Mouse (Mus musculus): ENCODE results near the gene Dnaaf1. TPM values are rescaled to one million over a fixed set of nuclear protein-coding genes. Genes with fewer than 3 reads are reported as not detected.

Dnaaf1 gene
- not detected in 2 replicates for total RNA-seq (2017)

DNA sequence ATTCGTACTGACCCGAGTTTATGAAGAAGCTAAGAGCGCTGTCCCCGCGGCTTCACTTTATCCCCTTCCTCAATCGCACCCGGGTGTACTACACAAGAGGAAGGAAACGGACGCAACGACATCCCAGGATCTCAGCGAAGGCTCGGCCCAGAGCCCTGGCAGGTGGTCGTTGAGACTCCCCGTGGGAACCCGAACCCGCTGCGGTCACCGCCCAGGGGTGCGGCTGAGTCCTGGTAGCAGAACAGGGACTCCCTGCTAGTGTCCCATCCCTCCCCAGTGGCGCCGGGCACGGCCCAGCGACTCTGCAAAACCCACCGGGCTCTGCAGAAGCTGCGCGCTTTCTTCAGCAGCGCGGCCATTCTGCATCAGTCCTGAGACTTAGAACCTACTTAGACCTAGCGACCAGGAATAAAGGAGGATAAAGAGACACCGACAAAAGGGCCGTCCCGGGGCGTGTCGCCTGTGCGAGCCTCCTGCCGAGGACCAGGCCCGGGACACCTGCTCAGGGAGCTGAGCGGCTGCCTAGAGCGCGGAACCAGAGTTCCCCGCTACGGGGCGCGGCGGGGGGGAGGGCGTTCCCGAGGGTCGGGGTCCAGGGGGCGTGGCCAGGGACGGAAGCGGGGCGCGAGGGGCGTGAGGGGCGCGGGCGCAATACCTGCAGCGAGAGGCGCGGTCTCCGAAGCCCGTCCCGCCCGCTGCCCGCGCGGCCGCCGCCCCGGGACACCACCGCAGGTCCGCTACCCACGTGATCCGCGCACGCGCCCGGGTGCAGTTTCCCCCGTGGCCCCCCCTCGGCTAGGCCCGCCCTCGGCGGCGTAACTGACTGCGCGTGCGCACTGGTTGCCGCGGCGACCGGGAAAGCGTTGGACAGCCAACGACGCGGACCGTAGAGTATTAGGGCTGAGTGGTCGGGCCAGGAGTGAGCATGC lies at the start of gene Dnaaf1, which contains the start of gene Hsdl1:
Gene Dnaaf1, plus strand, starts transcription at position 799 of the 929 bp plus-strand sequence.
Gene Hsdl1, minus strand, starts transcription at position 747 of the 929 bp plus-strand sequence.
- peak; percentile 50 for ATAC-seq (ENCODE audit: extremely low read depth, insufficient number of reproducible peaks, low FRiP score, poor library complexity, severe bottlenecking)

DNA sequence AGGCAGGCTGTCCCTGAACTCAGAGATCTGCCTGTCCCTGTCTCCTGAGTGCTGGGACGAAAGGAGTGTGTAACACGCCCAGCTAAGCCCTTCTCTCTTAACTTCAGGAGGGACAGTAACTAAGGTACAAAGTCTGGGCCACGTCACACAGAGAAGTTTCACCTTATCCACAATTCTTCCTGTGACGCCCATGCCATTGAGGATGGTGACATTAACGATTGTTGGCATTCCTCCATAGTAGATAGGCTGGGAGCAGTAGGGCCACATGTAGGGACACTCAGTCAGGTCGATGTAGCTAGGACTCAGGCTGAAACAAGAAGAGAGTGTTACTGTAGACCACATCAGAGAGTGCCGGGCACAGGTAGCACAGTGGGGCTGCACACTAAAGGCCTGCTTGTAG lies 46.3 kb upstream of the Dnaaf1 start:
- no peak for ATAC-seq (ENCODE audit: extremely low read depth, insufficient number of reproducible peaks, low FRiP score, poor library complexity, severe bottlenecking)

DNA sequence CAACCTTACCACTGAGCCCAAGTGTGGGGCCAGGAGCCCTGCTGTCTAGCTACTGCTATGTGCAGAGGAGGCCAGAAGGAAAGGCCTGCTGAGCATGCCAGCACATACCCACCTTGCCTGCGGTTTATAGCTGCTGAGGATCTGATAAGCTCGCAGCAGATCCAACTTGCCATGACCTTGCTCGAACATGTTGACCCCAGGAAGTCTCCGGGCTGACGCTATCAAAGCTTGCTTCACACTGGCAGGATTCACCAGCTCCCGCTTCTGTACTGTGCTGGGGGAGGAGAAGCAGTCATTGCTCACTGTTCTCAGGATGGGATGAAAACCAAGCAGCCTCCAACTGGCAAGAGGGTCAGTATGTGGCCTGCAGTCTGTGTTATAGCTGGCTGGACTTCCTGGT lies 44.1 kb upstream of the Dnaaf1 start:
- no peak for ATAC-seq (ENCODE audit: extremely low read depth, insufficient number of reproducible peaks, low FRiP score, poor library complexity, severe bottlenecking)

- no peak for ATAC-seq (ENCODE audit: extremely low read depth, insufficient number of reproducible peaks, low FRiP score, poor library complexity, severe bottlenecking)
Observed at GRCm38 (mm10) chr8:119531397-119531796, 43.6 kb upstream of the Dnaaf1 start.

GRCm38 (mm10) chr8:119531973-119532372 lies 43.1 kb upstream of the Dnaaf1 start:
- ATAC-seq (ENCODE audit: extremely low read depth, insufficient number of reproducible peaks, low FRiP score, poor library complexity, severe bottlenecking), result no peak

DNA sequence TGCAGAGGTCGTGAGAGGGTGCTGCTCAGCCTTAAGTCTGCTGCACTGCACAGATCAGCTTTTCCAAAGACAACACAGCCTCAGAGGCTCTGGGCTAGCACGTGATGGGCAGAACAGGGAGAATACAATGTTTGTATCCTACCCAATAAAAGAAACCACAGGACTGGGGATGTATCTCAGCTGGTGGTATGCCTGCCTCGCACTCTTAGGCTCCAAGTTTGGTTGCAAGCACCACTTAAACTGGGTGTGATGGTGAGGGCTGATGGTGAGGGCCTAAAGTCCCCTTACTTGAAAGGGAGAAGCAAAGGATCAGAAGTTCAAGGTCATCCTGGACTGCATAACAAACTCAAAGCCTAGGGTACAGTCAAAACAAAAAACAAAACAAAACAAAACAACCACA lies 30.4 kb upstream of the Dnaaf1 start:
- no peak for ATAC-seq (ENCODE audit: extremely low read depth, insufficient number of reproducible peaks, low FRiP score, poor library complexity, severe bottlenecking)

GRCm38 (mm10) chr8:119545180-119545579 lies 29.9 kb upstream of the Dnaaf1 start:
- no peak for ATAC-seq (ENCODE audit: extremely low read depth, insufficient number of reproducible peaks, low FRiP score, poor library complexity, severe bottlenecking)

DNA sequence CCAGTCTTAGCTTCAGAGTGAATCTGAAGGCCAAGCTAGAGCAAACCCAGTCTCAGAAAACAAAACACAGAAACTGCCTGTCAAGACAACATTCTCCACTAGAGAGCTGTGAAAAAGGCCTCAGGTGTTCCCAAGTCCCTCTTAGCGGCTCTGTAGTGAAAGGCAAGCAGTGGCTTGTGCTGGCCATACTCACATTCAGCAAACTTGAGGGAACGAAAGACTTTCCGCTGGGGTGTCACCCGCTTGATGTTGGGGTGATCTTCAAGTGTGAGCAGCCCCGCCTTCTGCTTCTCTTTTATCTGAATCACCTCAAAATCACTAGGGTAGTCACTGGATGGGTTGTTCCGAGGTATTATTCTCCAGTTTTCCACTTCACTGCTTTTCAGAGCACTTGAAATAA lies 29.2 kb upstream of the Dnaaf1 start:
- no peak for ATAC-seq (ENCODE audit: extremely low read depth, insufficient number of reproducible peaks, low FRiP score, poor library complexity, severe bottlenecking)

DNA sequence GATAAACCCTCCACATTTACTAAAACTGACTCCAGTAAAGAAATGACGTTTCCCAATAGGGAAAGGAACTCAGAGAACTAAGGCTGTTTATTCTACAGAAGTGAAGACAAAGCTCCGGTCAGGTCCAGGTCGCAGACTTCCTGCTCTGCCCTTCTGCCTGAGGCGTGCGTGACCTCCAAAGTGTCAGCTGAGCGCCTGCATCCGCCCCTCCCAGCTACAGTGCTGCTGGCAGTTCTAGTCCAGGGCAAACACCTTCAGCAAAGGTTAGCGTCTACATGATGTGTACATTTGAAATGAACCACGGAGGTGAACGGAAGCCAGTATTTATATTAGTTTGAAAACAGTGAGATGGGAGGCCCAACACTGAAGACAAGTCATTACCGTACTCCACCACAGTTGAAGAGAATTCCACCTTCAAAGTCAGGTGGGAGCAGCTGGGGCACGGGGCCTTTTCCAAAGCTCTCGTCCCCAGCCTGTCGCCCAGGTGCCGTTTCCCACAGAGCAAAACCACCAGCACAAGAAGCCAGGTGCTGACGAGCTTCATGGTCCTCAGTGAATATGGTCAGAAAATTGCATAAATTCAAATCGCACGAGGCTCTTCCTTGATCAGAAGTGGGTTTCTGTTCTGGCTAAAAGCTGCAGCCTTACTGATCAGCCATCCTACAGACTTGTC lies 27.9 kb upstream of the Dnaaf1 start:
- ATAC-seq (ENCODE audit: extremely low read depth, insufficient number of reproducible peaks, low FRiP score, poor library complexity, severe bottlenecking), result no peak

DNA sequence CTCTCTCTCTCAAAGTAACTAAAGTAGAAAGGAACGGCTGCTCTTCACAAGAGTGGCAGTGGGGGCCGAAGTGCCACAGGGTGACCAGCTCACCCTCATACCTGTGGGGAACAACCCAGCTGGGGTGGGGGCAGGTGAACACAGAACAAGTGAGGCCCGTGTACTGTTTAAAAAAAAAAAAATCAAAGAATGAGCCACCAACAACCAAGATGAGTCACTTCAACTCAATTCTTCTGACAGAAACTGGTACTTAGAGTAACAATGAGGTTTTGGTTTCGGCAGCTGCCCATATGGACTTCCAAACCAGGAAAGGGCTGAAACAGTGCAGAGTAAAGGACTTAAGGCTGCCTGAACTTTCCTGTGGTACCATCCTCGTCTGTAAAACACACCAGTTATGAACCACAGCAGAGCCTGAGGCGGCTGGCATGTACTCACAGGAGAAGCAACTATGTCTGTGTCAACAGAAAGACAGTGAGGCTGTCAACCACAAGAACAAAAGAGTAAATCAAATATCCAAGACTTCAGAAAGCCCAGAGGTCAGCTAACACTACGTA lies 26.4 kb upstream of the Dnaaf1 start:
- no peak for ATAC-seq (ENCODE audit: extremely low read depth, insufficient number of reproducible peaks, low FRiP score, poor library complexity, severe bottlenecking)

GRCm38 (mm10) chr8:119552967-119553366 lies 22.1 kb upstream of the Dnaaf1 start:
- ATAC-seq (ENCODE audit: extremely low read depth, insufficient number of reproducible peaks, low FRiP score, poor library complexity, severe bottlenecking), result no peak

DNA sequence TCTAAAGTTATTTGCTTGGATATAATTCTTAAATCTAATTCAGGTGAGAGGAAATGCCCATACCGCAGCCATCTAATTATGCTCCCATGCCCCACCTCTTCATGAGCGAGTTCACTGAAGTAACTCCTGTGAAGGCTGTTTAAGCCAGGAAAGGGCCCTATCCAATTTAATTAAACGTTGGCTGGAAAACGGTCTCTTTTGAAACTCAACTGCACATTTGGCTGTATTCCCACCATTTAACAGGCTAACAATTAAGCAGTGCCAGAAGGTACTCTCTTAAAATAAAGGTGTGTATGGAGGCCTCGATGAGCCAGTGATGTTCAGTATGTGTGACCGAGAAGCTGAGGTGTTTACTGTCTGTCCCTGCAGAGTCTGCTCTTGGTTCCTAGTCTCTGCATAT lies 19.2 kb upstream of the Dnaaf1 start:
- ATAC-seq (ENCODE audit: extremely low read depth, insufficient number of reproducible peaks, low FRiP score, poor library complexity, severe bottlenecking), result no peak

- ATAC-seq (ENCODE audit: extremely low read depth, insufficient number of reproducible peaks, low FRiP score, poor library complexity, severe bottlenecking), result no peak
Observed at GRCm38 (mm10) chr8:119557132-119557531, 17.9 kb upstream of the Dnaaf1 start.

- peak; percentile 43; the same call in 1 of the 2 replicates for ATAC-seq (ENCODE audit: extremely low read depth, insufficient number of reproducible peaks, low FRiP score, poor library complexity, severe bottlenecking)
Observed at GRCm38 (mm10) chr8:119557821-119558602, 17.0 kb upstream of the Dnaaf1 start.

DNA sequence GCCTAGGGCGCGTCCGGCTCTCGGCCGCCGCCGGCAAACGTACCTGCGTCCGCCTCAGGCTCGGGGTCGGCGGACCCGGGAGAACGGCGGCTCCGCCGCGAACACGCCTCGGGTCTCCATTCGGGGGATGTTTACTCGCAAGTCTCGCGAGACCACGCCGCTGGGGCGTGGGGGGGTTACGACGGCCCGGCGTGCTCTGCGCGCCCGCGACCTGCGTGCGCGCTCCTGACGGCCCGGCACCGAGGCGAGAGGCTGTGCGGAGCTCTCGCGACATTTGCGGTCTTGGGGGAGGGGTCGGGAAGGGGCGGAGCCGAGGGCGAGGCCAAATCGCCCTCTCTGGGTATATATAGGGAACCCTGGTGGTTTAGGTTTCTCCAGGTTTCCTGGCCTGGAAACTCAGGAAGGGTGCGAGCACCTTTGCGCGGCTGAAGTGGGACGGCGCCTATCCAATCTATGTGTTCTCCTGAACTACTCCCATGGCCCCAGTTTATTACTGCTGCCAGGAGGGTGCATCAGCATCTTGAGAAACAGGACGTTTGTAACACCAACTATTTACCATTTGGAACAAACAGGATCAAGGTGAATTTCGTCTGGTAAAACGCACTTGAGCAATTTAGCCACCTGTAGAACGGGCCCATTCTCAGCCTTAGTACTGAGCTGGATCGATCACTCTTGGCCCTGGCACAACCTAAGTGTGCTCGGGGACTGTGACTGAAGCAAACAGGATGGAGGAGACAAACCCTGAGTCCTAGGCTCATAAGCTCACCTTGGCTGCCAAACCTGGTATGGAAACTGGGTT lies 16.2 kb upstream of the Dnaaf1 start, which contains the start of gene Mbtps1:
Gene Mbtps1, minus strand, starts transcription at position 133 of the 799 bp plus-strand sequence.
- peak; percentile 93 for ATAC-seq (ENCODE audit: extremely low read depth, insufficient number of reproducible peaks, low FRiP score, poor library complexity, severe bottlenecking)

DNA sequence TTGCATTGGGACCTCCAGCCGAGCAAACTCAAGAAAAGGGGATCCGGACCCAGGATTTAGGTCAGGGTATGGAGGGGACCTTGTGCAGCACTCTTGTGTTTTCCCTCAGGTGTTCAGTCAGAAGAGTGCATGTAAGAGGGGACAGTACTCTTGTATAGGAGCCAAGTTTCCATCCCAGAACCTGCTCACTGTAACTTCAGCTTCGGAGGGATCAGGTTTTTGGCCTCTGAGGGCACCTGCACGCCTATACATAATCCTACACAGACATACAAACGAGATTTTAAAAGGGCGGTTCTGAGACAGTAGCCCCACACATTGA lies 15.7 kb upstream of the Dnaaf1 start:
- no peak for ATAC-seq (ENCODE audit: extremely low read depth, insufficient number of reproducible peaks, low FRiP score, poor library complexity, severe bottlenecking)

- peak; percentile 60 for ATAC-seq (ENCODE audit: extremely low read depth, insufficient number of reproducible peaks, low FRiP score, poor library complexity, severe bottlenecking)
Observed at GRCm38 (mm10) chr8:119563849-119564251, 11.2 kb upstream of the Dnaaf1 start.

- no peak for ATAC-seq (ENCODE audit: extremely low read depth, insufficient number of reproducible peaks, low FRiP score, poor library complexity, severe bottlenecking)
Observed at GRCm38 (mm10) chr8:119566367-119566766, 8.7 kb upstream of the Dnaaf1 start.
